16 mouse cellular contexts compared by ENCODE assay signal in the genomic region with DNA sequence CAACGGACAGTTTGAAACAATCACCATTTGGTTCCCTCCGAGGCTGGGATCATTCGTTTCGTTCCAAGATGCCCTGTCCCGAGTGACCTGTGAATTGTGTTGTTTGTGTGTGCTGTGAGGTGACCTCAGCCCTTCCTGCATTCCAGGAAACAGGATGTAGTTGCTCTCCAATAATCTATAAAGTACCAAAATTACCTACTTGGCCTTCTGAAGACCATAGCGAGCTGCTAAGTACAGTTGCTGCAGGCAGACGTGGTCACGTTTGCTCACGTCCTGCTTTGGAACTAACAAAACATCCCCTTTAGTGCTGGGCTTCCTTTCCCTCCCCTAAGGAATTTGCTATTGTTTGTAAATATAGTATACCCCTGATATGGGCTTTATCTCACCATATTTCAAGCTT. TPM values are rescaled to one million over a fixed set of nuclear protein-coding genes. Genes with fewer than 3 reads are reported as not detected.
DNase-seq lines count a peak whose midpoint lies in the region; ATAC-seq and TF ChIP-seq lines count a peak whose summit lies in the region.
"Had no signal": no experiment of that assay in that cellular context is flagged by ENCODE, and none has a peak within 500 bp of the region (broad histone marks: within the 10 kb centered on the region; RNA-seq: fewer than 3 reads in every experiment).

No protein-coding gene starts in this region.

- no peak for TF ChIP-seq CTCF in heart, adult 2 months (IDR thresholded peaks at IDR 0.05)

- peak; percentile 52; the same call in 1 of the 2 replicates for TF ChIP-seq POLR2A in heart, adult 2 months (IDR thresholded peaks at IDR 0.05; ENCODE audit: insufficient read depth, low read depth, low read length)

- intact Hi-C loops in heart, adult 2 months (cut with DNase I) = loop anchor here (2.0 kb wide), 1 partner anchor 55 kb away; no protein-coding TSS in a partner anchor
- intact Hi-C loops in heart, postnatal 36 days (cut with DNase I) = loop anchor here (2.0 kb wide), 1 partner anchor 53 kb away; the partner anchor contains the start of gene Itpkb

- no peak overlapping the region for H3K4me2 ChIP-seq in lung, embryonic 16.5 days (ENCODE audit: low read depth, low read length)
- H3K4me2 ChIP-seq in kidney, embryonic 16.5 days (replicated peaks; ENCODE audit: low read depth, low read length) = no peak overlapping the region
- H3K4me2 ChIP-seq: embryonic facial prominence, embryonic 13.5 days; hindbrain, embryonic 12.5 days; intestine, embryonic 15.5 days; midbrain, embryonic 11.5 days had no signal

- peak in 1 of 2 experiments; percentile 66 for DNase-seq in heart, adult 2 months
- DNase-seq in heart, postnatal 36 days = no peak
- DNase-seq in lung, adult 18-20 months = no peak
- peak; percentile 43 for DNase-seq in skeletal muscle tissue, adult 2 months (ENCODE audit: low read depth, low spot score)
- no peak for DNase-seq in cerebellum, adult 11 months
- no peak for DNase-seq in spleen, adult 12 weeks (ENCODE audit: low spot score)
- DNase-seq: gastrocnemius, postnatal 10 days; thymus, adult 2 months had no signal

- 40% methylated on average over 9 of the region's 9 CpGs for WGBS in heart, adult 2 months
- 29% methylated on average over 9 of the region's 9 CpGs for WGBS in lung, embryonic 16.5 days
- WGBS in kidney, embryonic 16.5 days = 47% methylated on average over 9 of the region's 9 CpGs

- no peak overlapping the region for H3K9ac ChIP-seq in heart, adult 2 months (ENCODE audit: low read depth, low read length)
- no peak overlapping the region for H3K9ac ChIP-seq in lung, embryonic 16.5 days (ENCODE audit: low read length)
- no peak overlapping the region for H3K9ac ChIP-seq in kidney, embryonic 16.5 days (replicated peaks; ENCODE audit: low read length)
- H3K9ac ChIP-seq: embryonic facial prominence, embryonic 13.5 days; hindbrain, embryonic 12.5 days; intestine, embryonic 15.5 days had no signal

- H3K36me3 ChIP-seq in heart, adult 2 months (ENCODE audit: control insufficient read depth, insufficient read depth, low read length) = no peaks in the 10 kb centered on the region
- no peaks in the 10 kb centered on the region for H3K36me3 ChIP-seq in lung, embryonic 16.5 days (ENCODE audit: control insufficient read depth, insufficient read depth, low read length)
- H3K36me3 ChIP-seq in kidney, embryonic 16.5 days (ENCODE audit: insufficient read depth, low read length) = no peaks in the 10 kb centered on the region
- H3K36me3 ChIP-seq: embryonic facial prominence, embryonic 13.5 days; G1E; hindbrain, embryonic 12.5 days; intestine, embryonic 15.5 days had no signal

- peaks cover 12% of the 10 kb centered on the region for H3K4me1 ChIP-seq in heart, adult 2 months (ENCODE audit: control insufficient read depth, insufficient read depth, low read length)
- H3K4me1 ChIP-seq in lung, embryonic 16.5 days (replicated peaks; ENCODE audit: control insufficient read depth, insufficient read depth, low read length) = peaks cover 33% of the 10 kb centered on the region
- H3K4me1 ChIP-seq in kidney, embryonic 16.5 days (ENCODE audit: insufficient read depth, low read length) = peaks cover 18% of the 10 kb centered on the region; the same call in 1 of the 2 replicates

- no peaks in the 10 kb centered on the region for H3K27me3 ChIP-seq in heart, adult 2 months (ENCODE audit: control insufficient read depth, insufficient read depth, low read length)
- H3K27me3 ChIP-seq in lung, embryonic 16.5 days (ENCODE audit: control insufficient read depth, insufficient read depth, low read depth, low read length) = no peaks in the 10 kb centered on the region
- H3K27me3 ChIP-seq in kidney, embryonic 16.5 days (ENCODE audit: insufficient read depth, low read length) = no peaks in the 10 kb centered on the region
- H3K27me3 ChIP-seq: embryonic facial prominence, embryonic 13.5 days; hindbrain, embryonic 12.5 days; intestine, embryonic 15.5 days had no signal

- ATAC-seq in lung, embryonic 16.5 days (ENCODE audit: low read depth) = peak; percentile 23; the same call in 1 of the 2 replicates
- ATAC-seq in kidney, embryonic 16.5 days (ENCODE audit: low FRiP score, low TSS enrichment) = peak; percentile 64; the same call in 1 of the 2 replicates
- ATAC-seq: forebrain, embryonic 14.5 days; intestine, embryonic 15.5 days had no signal

- H3K9me3 ChIP-seq in lung, embryonic 16.5 days (ENCODE audit: control insufficient read depth, low read length) = no peaks in the 10 kb centered on the region
- peaks cover 3% of the 10 kb centered on the region; the same call in 1 of the 2 replicates for H3K9me3 ChIP-seq in kidney, embryonic 16.5 days (ENCODE audit: low read length)
- H3K9me3 ChIP-seq: intestine, embryonic 15.5 days had no signal

- H3K79me2 ChIP-seq in heart, adult 2 months (replicated peaks; ENCODE audit: control insufficient read depth, insufficient read depth, low read length) = no peaks in the 10 kb centered on the region

- no peak overlapping the region for H3K4me3 ChIP-seq in heart, adult 2 months
- no peak overlapping the region for H3K4me3 ChIP-seq in lung, embryonic 16.5 days (ENCODE audit: low read length)
- H3K4me3 ChIP-seq in kidney, embryonic 16.5 days (ENCODE audit: low read length) = no peak overlapping the region
- H3K4me3 ChIP-seq: embryonic facial prominence, embryonic 13.5 days; hindbrain, embryonic 12.5 days; intestine, embryonic 15.5 days had no signal

- peak; percentile 95 for TF ChIP-seq EP300 in heart, adult 2 months (IDR thresholded peaks at IDR 0.05; ENCODE audit: insufficient read depth, low read depth, low read length)

- H3K27ac ChIP-seq in heart, adult 2 months = peak overlapping the region; percentile 84
- peak overlapping the region; percentile 21 for H3K27ac ChIP-seq in lung, embryonic 16.5 days (ENCODE audit: low read length)
- peak overlapping the region; percentile 59; the same call in 1 of the 2 replicates for H3K27ac ChIP-seq in kidney, embryonic 16.5 days (ENCODE audit: low read length)
- H3K27ac ChIP-seq: embryonic facial prominence, embryonic 13.5 days; hindbrain, embryonic 12.5 days; intestine, embryonic 15.5 days had no signal

RNA-seq across cellular contexts. Expression of gene Psen2, which starts 14.3 kb away (rescaled TPM):
- 10 to 100 TPM; 11.6 to 13.1 TPM for total RNA-seq in heart, adult 2 months (2021)
- polyA plus RNA-seq in heart, adult 2 months (2012; rRNA removed) = 30.5 and 35.8 TPM in 2 replicates
- 10 to 100 TPM; 13.2 to 15.8 TPM for total RNA-seq in heart, postnatal 36 days (2021)
- 13.2 and 14.6 TPM in 2 replicates for polyA plus RNA-seq in lung, embryonic 16.5 days (2015; fragmentation: Nextera tagmentation; extraction: Ambion mirVana)
- 24.1 and 24.5 TPM in 2 replicates for polyA plus RNA-seq in kidney, embryonic 16.5 days (2015; fragmentation: Nextera tagmentation; extraction: Ambion mirVana)

RNA-seq across cellular contexts. Expression of gene Itpkb, which starts 52.7 kb away (rescaled TPM):
- 10 to 100 TPM; 50.0 to 50.7 TPM for total RNA-seq in heart, adult 2 months (2021)
- polyA plus RNA-seq in heart, adult 2 months (2012; rRNA removed) = 21.5 and 29.9 TPM in 2 replicates
- 10 to 100 TPM; 55.1 to 60.7 TPM for total RNA-seq in heart, postnatal 36 days (2021)
- 9.4 and 10.6 TPM in 2 replicates for polyA plus RNA-seq in lung, embryonic 16.5 days (2015; fragmentation: Nextera tagmentation; extraction: Ambion mirVana)
- 8.3 and 9.6 TPM in 2 replicates for polyA plus RNA-seq in kidney, embryonic 16.5 days (2015; fragmentation: Nextera tagmentation; extraction: Ambion mirVana)

Comparison
In these comparisons a context has a peak if more than half of its experiments do, and no peak if none do; other contexts are left out.
1. H3K27ac ChIP-seq: peak in every context shown above with its lines; median percentile 84 in heart, adult 2 months; 59 in kidney, embryonic 16.5 days; 21 in lung, embryonic 16.5 days.